Mouse (Mus musculus): ENCODE results near the gene Nt5c2. TPM values are rescaled to one million over a fixed set of nuclear protein-coding genes. Genes with fewer than 3 reads are reported as not detected.

Nt5c2 gene
- polyA plus RNA-seq, 1 experiment from 2014 or later = 106 TPM

GRCm38 (mm10) chr19:46971051-46971689 is 43.8 kb downstream of the Nt5c2 start:
- Histone ChIP-seq H3K27ac (ENCODE audit: low read length) (peak overlapping the region; percentile 79), H3K4me2 (replicated peaks; ENCODE audit: low read depth, low read length) (no peak overlapping the region), H3K9me3 (ENCODE audit: control insufficient read depth, low read depth, low read length) (no peaks in the 10 kb centered on the region), H3K9ac (replicated peaks; ENCODE audit: low read depth, low read length) (no peak overlapping the region), H3K4me3 (ENCODE audit: low read depth, low read length) (no peak overlapping the region), H3K4me1 (ENCODE audit: control insufficient read depth, insufficient read depth, low read length) (no peaks in the 10 kb centered on the region), H3K27me3 (ENCODE audit: control insufficient read depth, insufficient read depth, low read length) (no peaks in the 10 kb centered on the region), H3K36me3 (ENCODE audit: control insufficient read depth, insufficient read depth, low read length) (no peaks in the 10 kb centered on the region)
- 57% methylated on average over 8 of the region's 8 CpGs for WGBS
- peak; percentile 62 for ATAC-seq (ENCODE audit: insufficient number of reproducible peaks, insufficient read depth, low FRiP score, low read depth)

- no peaks in the 10 kb centered on the region for H3K27me3 ChIP-seq (ENCODE audit: control insufficient read depth, insufficient read depth, low read length)
- no peaks in the 10 kb centered on the region for H3K36me3 ChIP-seq (ENCODE audit: control insufficient read depth, insufficient read depth, low read length)
- no peaks in the 10 kb centered on the region for H3K9me3 ChIP-seq (ENCODE audit: control insufficient read depth, low read depth, low read length)
- 45% methylated on average over 13 of the region's 13 CpGs for WGBS
- H3K4me3 ChIP-seq (ENCODE audit: low read depth, low read length) = no peak overlapping the region
- peak overlapping the region; percentile 77 for H3K27ac ChIP-seq (ENCODE audit: low read length)
- H3K9ac ChIP-seq (replicated peaks; ENCODE audit: low read depth, low read length) = no peak overlapping the region
- H3K4me1 ChIP-seq (ENCODE audit: control insufficient read depth, insufficient read depth, low read length) = no peaks in the 10 kb centered on the region
- H3K4me2 ChIP-seq (replicated peaks; ENCODE audit: low read depth, low read length) = no peak overlapping the region
- ATAC-seq (ENCODE audit: insufficient number of reproducible peaks, insufficient read depth, low FRiP score, low read depth) = no peak
Observed at GRCm38 (mm10) chr19:46970121-46970729, 44.7 kb downstream of the Nt5c2 start.

GRCm38 (mm10) chr19:46969286-46969985 is 45.5 kb downstream of the Nt5c2 start:
- Histone ChIP-seq H3K4me3 (ENCODE audit: low read depth, low read length) (no peak overlapping the region), H3K4me1 (ENCODE audit: control insufficient read depth, insufficient read depth, low read length) (no peaks in the 10 kb centered on the region), H3K36me3 (ENCODE audit: control insufficient read depth, insufficient read depth, low read length) (no peaks in the 10 kb centered on the region), H3K27ac (ENCODE audit: low read length) (no peak overlapping the region; the same call in 1 of the 2 replicates), H3K27me3 (ENCODE audit: control insufficient read depth, insufficient read depth, low read length) (no peaks in the 10 kb centered on the region), H3K4me2 (replicated peaks; ENCODE audit: low read depth, low read length) (no peak overlapping the region), H3K9ac (replicated peaks; ENCODE audit: low read depth, low read length) (no peak overlapping the region), H3K9me3 (ENCODE audit: control insufficient read depth, low read depth, low read length) (no peaks in the 10 kb centered on the region)
- ATAC-seq (ENCODE audit: insufficient number of reproducible peaks, insufficient read depth, low FRiP score, low read depth) = no peak
- 72% methylated on average over 22 of the region's 22 CpGs for WGBS

- Histone ChIP-seq H3K36me3 (ENCODE audit: control insufficient read depth, insufficient read depth, low read length) (no peaks in the 10 kb centered on the region), H3K4me1 (ENCODE audit: control insufficient read depth, insufficient read depth, low read length) (no peaks in the 10 kb centered on the region), H3K4me3 (ENCODE audit: low read depth, low read length) (no peak overlapping the region), H3K27ac (ENCODE audit: low read length) (no peak overlapping the region), H3K27me3 (ENCODE audit: control insufficient read depth, insufficient read depth, low read length) (no peaks in the 10 kb centered on the region), H3K9ac (replicated peaks; ENCODE audit: low read depth, low read length) (no peak overlapping the region), H3K9me3 (ENCODE audit: control insufficient read depth, low read depth, low read length) (no peaks in the 10 kb centered on the region), H3K4me2 (replicated peaks; ENCODE audit: low read depth, low read length) (no peak overlapping the region)
- 71% methylated on average over 5 of the region's 5 CpGs for WGBS
- no peak for ATAC-seq (ENCODE audit: insufficient number of reproducible peaks, insufficient read depth, low FRiP score, low read depth)
Observed at GRCm38 (mm10) chr19:46968833-46969232, 46.1 kb downstream of the Nt5c2 start.

GRCm38 (mm10) chr19:46967861-46968260 is 47.1 kb downstream of the Nt5c2 start:
- H3K36me3 ChIP-seq (ENCODE audit: control insufficient read depth, insufficient read depth, low read length) = no peaks in the 10 kb centered on the region
- 65% methylated on average over 4 of the region's 4 CpGs for WGBS
- H3K4me1 ChIP-seq (ENCODE audit: control insufficient read depth, insufficient read depth, low read length) = no peaks in the 10 kb centered on the region
- H3K9ac ChIP-seq (replicated peaks; ENCODE audit: low read depth, low read length) = no peak overlapping the region
- H3K4me3 ChIP-seq (ENCODE audit: low read depth, low read length) = no peak overlapping the region
- no peak overlapping the region for H3K27ac ChIP-seq (ENCODE audit: low read length)
- no peak for ATAC-seq (ENCODE audit: insufficient number of reproducible peaks, insufficient read depth, low FRiP score, low read depth)
- no peaks in the 10 kb centered on the region for H3K27me3 ChIP-seq (ENCODE audit: control insufficient read depth, insufficient read depth, low read length)
- no peak overlapping the region for H3K4me2 ChIP-seq (replicated peaks; ENCODE audit: low read depth, low read length)
- H3K9me3 ChIP-seq (ENCODE audit: control insufficient read depth, low read depth, low read length) = no peaks in the 10 kb centered on the region

- Histone ChIP-seq H3K9ac (replicated peaks; ENCODE audit: low read depth, low read length) (no peak overlapping the region), H3K36me3 (ENCODE audit: control insufficient read depth, insufficient read depth, low read length) (no peaks in the 10 kb centered on the region), H3K27ac (ENCODE audit: low read length) (no peak overlapping the region), H3K4me2 (replicated peaks; ENCODE audit: low read depth, low read length) (no peak overlapping the region), H3K9me3 (ENCODE audit: control insufficient read depth, low read depth, low read length) (no peaks in the 10 kb centered on the region), H3K4me3 (ENCODE audit: low read depth, low read length) (no peak overlapping the region), H3K27me3 (ENCODE audit: control insufficient read depth, insufficient read depth, low read length) (no peaks in the 10 kb centered on the region), H3K4me1 (ENCODE audit: control insufficient read depth, insufficient read depth, low read length) (no peaks in the 10 kb centered on the region)
- ATAC-seq (ENCODE audit: insufficient number of reproducible peaks, insufficient read depth, low FRiP score, low read depth) = no peak
- WGBS = 92% methylated on average over 6 of the region's 6 CpGs
Observed at GRCm38 (mm10) chr19:46966330-46966729, 48.6 kb downstream of the Nt5c2 start.

GRCm38 (mm10) chr19:46965496-46965895 is 49.5 kb downstream of the Nt5c2 start:
- H3K27ac ChIP-seq (ENCODE audit: low read length) = no peak overlapping the region
- no peak for ATAC-seq (ENCODE audit: insufficient number of reproducible peaks, insufficient read depth, low FRiP score, low read depth)
- H3K27me3 ChIP-seq (ENCODE audit: control insufficient read depth, insufficient read depth, low read length) = no peaks in the 10 kb centered on the region
- no peak overlapping the region for H3K9ac ChIP-seq (replicated peaks; ENCODE audit: low read depth, low read length)
- H3K4me1 ChIP-seq (ENCODE audit: control insufficient read depth, insufficient read depth, low read length) = 0 out of 2 replicates have a peak, but pooled peaks cover 5% of the 10 kb centered on the region
- no peak overlapping the region for H3K4me3 ChIP-seq (ENCODE audit: low read depth, low read length)
- no peaks in the 10 kb centered on the region for H3K36me3 ChIP-seq (ENCODE audit: control insufficient read depth, insufficient read depth, low read length)
- H3K9me3 ChIP-seq (ENCODE audit: control insufficient read depth, low read depth, low read length) = no peaks in the 10 kb centered on the region
- H3K4me2 ChIP-seq (replicated peaks; ENCODE audit: low read depth, low read length) = no peak overlapping the region

- H3K4me3 ChIP-seq (ENCODE audit: low read depth, low read length) = no peak overlapping the region
- no peak overlapping the region for H3K27ac ChIP-seq (ENCODE audit: low read length)
- 0 out of 2 replicates have a peak, but pooled peaks cover 16% of the 10 kb centered on the region for H3K4me1 ChIP-seq (ENCODE audit: control insufficient read depth, insufficient read depth, low read length)
- no peaks in the 10 kb centered on the region for H3K9me3 ChIP-seq (ENCODE audit: control insufficient read depth, low read depth, low read length)
- 55% methylated on average over 9 of the region's 9 CpGs for WGBS
- no peak overlapping the region for H3K4me2 ChIP-seq (replicated peaks; ENCODE audit: low read depth, low read length)
- H3K9ac ChIP-seq (replicated peaks; ENCODE audit: low read depth, low read length) = no peak overlapping the region
- ATAC-seq (ENCODE audit: insufficient number of reproducible peaks, insufficient read depth, low FRiP score, low read depth) = no peak
- no peaks in the 10 kb centered on the region for H3K27me3 ChIP-seq (ENCODE audit: control insufficient read depth, insufficient read depth, low read length)
- H3K36me3 ChIP-seq (ENCODE audit: control insufficient read depth, insufficient read depth, low read length) = no peaks in the 10 kb centered on the region
Observed at GRCm38 (mm10) chr19:46964353-46964752, 50.6 kb downstream of the Nt5c2 start.
